Mouse (Mus musculus) CD4-positive naive resting alpha-beta T cell, adult 57 days (primary cell): ENCODE measurements around the gene Fhl5. TPM values are rescaled to one million over a fixed set of nuclear protein-coding genes. Genes with fewer than 3 reads are reported as not detected.

ENCODE experiments used
- total RNA-seq: library from RNA; stranded (reverse); gene quantifications from one replicate; pipeline ENCODE4 v1.2.4, GENCODE M21; 2023

Gene Fhl5
- total RNA-seq = not detected

DNA sequence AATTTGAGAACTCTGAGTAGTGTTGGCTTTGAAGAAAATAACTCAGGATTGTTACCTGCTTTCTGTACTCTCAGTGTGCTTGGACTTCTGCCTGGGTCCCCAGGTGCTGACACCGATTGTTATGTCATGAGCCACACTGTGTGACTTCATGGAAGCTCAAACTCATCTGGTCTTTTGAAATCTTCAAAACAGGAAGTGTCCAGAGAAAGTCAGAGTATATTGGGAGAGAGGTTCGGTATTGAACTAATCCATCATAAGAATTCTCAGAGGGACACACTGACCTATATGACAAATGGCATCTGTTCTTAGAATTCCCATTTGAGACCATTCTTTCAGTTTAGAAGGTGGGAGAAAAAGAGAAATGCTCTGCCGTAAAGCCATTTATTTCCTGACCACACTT lies at the start of gene Fhl5:
Gene Fhl5 (minus strand): TSS at position 101 of the 400 bp plus-strand sequence.

DNA sequence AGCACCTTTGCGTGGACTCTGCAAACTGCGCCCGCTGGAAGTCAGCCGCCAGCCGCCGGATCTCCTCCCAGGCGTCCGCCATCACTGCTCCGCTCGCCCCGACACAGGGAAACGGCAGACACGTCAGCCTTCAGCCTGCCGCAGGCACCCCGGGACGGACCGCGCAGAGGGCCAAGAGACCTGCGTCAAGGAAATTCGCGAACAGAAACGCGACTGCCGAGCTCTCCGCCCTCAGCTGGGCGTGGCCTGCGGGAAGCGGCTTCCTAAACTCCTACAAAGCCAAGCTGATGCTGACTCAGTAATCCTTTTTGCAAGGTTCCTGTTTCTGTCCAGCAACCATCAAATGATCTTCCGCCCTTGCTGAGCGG lies 39.0 kb upstream of the Fhl5 start, which contains the start of gene Ufl1:
Gene Ufl1 (minus strand): TSS at position 151 of the 368 bp plus-strand sequence.

Other genes starting within 250 kb of the Fhl5 start
- 33.7 TPM for gene Ufl1, start 38.9 kb upstream of the Fhl5 start, total RNA-seq